Mouse (Mus musculus): ENCODE data around the gene L3hypdh.

DNA sequence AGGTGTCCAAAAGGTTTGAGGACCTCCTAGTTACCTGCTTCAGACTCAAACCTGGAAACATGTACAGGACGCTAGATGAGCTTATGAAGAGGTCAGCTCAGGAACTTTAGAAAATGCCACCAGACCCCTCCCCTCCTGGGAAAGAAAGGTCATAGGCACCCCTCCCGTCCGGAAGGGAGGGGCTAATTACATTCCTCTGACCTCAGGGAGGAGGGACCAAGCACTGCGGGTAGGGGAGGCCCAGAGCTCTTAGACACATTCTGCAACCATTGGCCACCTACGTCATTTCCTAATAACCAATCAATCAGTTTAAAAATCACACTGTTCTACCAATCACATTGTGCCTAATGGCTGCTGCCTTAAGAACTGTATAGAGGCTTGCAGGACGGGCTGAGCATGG, 32.7 kb downstream of the L3hypdh start:
- no peak for TF ChIP-seq CTCF (IDR thresholded peaks at IDR 0.05; ENCODE audit: insufficient read depth, low read length)
- TF ChIP-seq POLR2A (IDR thresholded peaks at IDR 0.05; ENCODE audit: borderline replicate concordance, extremely low read depth, low read depth, low read length), result no peak

Data from lung, adult 2 months (tissue).